Mouse (Mus musculus): ENCODE results near the gene Osbp2.

- TF ChIP-seq CTCF (IDR thresholded peaks at IDR 0.05; ENCODE audit: low read depth, low read length), result no peak
- no peak for TF ChIP-seq EP300 (IDR thresholded peaks at IDR 0.05; ENCODE audit: insufficient read depth, low read depth, low read length)
- TF ChIP-seq POLR2A (IDR thresholded peaks at IDR 0.05; ENCODE audit: insufficient read depth, low read length), result no peak
These were observed 12.9 kb downstream of the Osbp2 start for GRCm38 (mm10) chr11:3850746-3851277.
